Comparison of ENCODE assay signal across 25 mouse cellular contexts in the genomic region with DNA sequence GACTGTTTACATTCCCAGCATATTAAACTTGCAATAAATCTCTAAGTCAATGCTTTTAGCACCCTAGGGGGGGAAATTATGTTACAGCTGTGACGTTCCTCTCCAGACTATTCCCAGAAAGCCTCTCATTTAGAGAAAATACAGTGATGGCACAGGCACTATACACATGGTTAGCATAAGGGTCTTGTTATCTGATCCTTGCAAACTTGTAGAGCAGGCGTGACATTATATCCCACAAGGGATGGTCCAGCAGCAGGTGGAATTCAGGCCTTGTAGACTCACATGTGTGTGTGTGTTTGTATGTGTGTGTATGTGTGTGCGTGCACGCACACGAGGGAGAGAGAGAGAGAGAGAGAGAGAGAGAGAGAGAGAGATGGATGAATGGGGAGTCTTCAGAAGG. TPM values are rescaled to one million over a fixed set of nuclear protein-coding genes. Genes with fewer than 3 reads are reported as not detected.
A peak's percentile ranks its signal among the peaks of the same experiment; 100 is the strongest.
DNase-seq lines count a peak whose midpoint lies in the region; ATAC-seq and TF ChIP-seq lines count a peak whose summit lies in the region.
"Had no signal": no experiment of that assay in that cellular context is flagged by ENCODE, and none has a peak within 500 bp of the region (broad histone marks: within the 10 kb centered on the region; RNA-seq: fewer than 3 reads in every experiment).

No protein-coding gene starts in this region.

- H3K27ac ChIP-seq in kidney, postnatal 0 days, result no peak overlapping the region
- H3K27ac ChIP-seq in embryonic facial prominence, embryonic 15.5 days (replicated peaks), result no peak overlapping the region
- H3K27ac ChIP-seq in neural tube, embryonic 13.5 days (replicated peaks), result no peak overlapping the region
- no peak overlapping the region for H3K27ac ChIP-seq in midbrain, embryonic 16.5 days (ENCODE audit: low read length)
- H3K27ac ChIP-seq: embryonic facial prominence, embryonic 13.5 days; forebrain, embryonic 15.5 days; heart, adult 2 months; hindbrain, embryonic 12.5 days; hindbrain, postnatal 0 days had no signal

- H3K4me2 ChIP-seq in kidney, postnatal 0 days (ENCODE audit: low read length), result no peak overlapping the region
- no peak overlapping the region for H3K4me2 ChIP-seq in embryonic facial prominence, embryonic 15.5 days (replicated peaks)
- no peak overlapping the region for H3K4me2 ChIP-seq in neural tube, embryonic 13.5 days
- no peak overlapping the region for H3K4me2 ChIP-seq in midbrain, embryonic 16.5 days (ENCODE audit: low read length)
- H3K4me2 ChIP-seq: embryonic facial prominence, embryonic 13.5 days; forebrain, embryonic 15.5 days; heart, embryonic 11.5 days; hindbrain, embryonic 12.5 days had no signal

- no peak overlapping the region for H3K4me3 ChIP-seq in kidney, postnatal 0 days (replicated peaks; ENCODE audit: low read depth, low read length)
- no peak overlapping the region for H3K4me3 ChIP-seq in embryonic facial prominence, embryonic 15.5 days (replicated peaks)
- H3K4me3 ChIP-seq in neural tube, embryonic 13.5 days, result no peak overlapping the region
- no peak overlapping the region for H3K4me3 ChIP-seq in midbrain, embryonic 16.5 days (ENCODE audit: low read depth, low read length)
- H3K4me3 ChIP-seq: embryonic facial prominence, embryonic 13.5 days; forebrain, embryonic 15.5 days; heart, adult 2 months; hindbrain, embryonic 12.5 days had no signal

- no peak for ATAC-seq in kidney, postnatal 0 days (replicated peaks; ENCODE audit: low FRiP score, low read depth)
- peak; percentile 57; the same call in 1 of the 2 replicates for ATAC-seq in embryonic facial prominence, embryonic 15.5 days (ENCODE audit: insufficient number of reproducible peaks, low FRiP score, low TSS enrichment, low read depth)
- peak; percentile 82 for ATAC-seq in neural tube, embryonic 13.5 days (ENCODE audit: low read depth)
- ATAC-seq in midbrain, embryonic 16.5 days, result no peak
- ATAC-seq: forebrain, embryonic 15.5 days; hindbrain, postnatal 0 days; inflammation-experienced regulatory T-cells, adult 6 months; Patski had no signal

- no peak for TF ChIP-seq CTCF in kidney, postnatal 0 days (IDR thresholded peaks at IDR 0.05; ENCODE audit: low read depth)

- DNase-seq in heart, adult 11 months, result peak; percentile 64
- no peak for DNase-seq in heart, adult 9 months (ENCODE audit: low spot score in 2 of 2)
- DNase-seq in kidney, postnatal 0 days (ENCODE audit: low spot score), result peak; percentile 80
- no peak for DNase-seq in kidney, postnatal 14 days
- no peak for DNase-seq in cerebellum, postnatal 36 days
- DNase-seq: adrenal gland, postnatal 10 days; adrenal gland, postnatal 36 days; B cell, adult 2 months; cerebellum, adult 18-20 months; cerebellum, adult 9-10 months; cerebellum, postnatal 14 days; gastrocnemius, postnatal 25 days; heart, adult 2 months had no signal

- H3K9me3 ChIP-seq in kidney, postnatal 0 days (replicated peaks; ENCODE audit: low read length), result no peaks in the 10 kb centered on the region
- no peaks in the 10 kb centered on the region for H3K9me3 ChIP-seq in embryonic facial prominence, embryonic 15.5 days (replicated peaks)
- no peaks in the 10 kb centered on the region for H3K9me3 ChIP-seq in neural tube, embryonic 13.5 days
- no peaks in the 10 kb centered on the region for H3K9me3 ChIP-seq in midbrain, embryonic 16.5 days (replicated peaks; ENCODE audit: control insufficient read depth, low read length, poor library complexity, severe bottlenecking)
- H3K9me3 ChIP-seq: embryonic facial prominence, embryonic 13.5 days; forebrain, embryonic 15.5 days; hindbrain, embryonic 12.5 days had no signal

- H3K36me3 ChIP-seq in kidney, postnatal 0 days (ENCODE audit: insufficient read depth, low read length), result no peaks in the 10 kb centered on the region
- H3K36me3 ChIP-seq in embryonic facial prominence, embryonic 15.5 days, result no peaks in the 10 kb centered on the region
- no peaks in the 10 kb centered on the region for H3K36me3 ChIP-seq in neural tube, embryonic 13.5 days
- H3K36me3 ChIP-seq in midbrain, embryonic 16.5 days (ENCODE audit: control insufficient read depth, insufficient read depth, low read length), result no peaks in the 10 kb centered on the region
- H3K36me3 ChIP-seq: embryonic facial prominence, embryonic 13.5 days; forebrain, embryonic 15.5 days; G1E; hindbrain, embryonic 12.5 days had no signal

- 65% methylated on average over 5 of the region's 5 CpGs for WGBS in kidney, postnatal 0 days
- WGBS in embryonic facial prominence, embryonic 15.5 days, result 59% methylated on average over 5 of the region's 5 CpGs
- 69% methylated on average over 5 of the region's 5 CpGs for WGBS in neural tube, embryonic 13.5 days
- WGBS in midbrain, embryonic 16.5 days, result 84% methylated on average over 5 of the region's 5 CpGs

- no peak overlapping the region for H3K9ac ChIP-seq in kidney, postnatal 0 days (ENCODE audit: low read depth, low read length)
- no peak overlapping the region for H3K9ac ChIP-seq in embryonic facial prominence, embryonic 15.5 days
- H3K9ac ChIP-seq in neural tube, embryonic 13.5 days, result no peak overlapping the region
- H3K9ac ChIP-seq in midbrain, embryonic 16.5 days (ENCODE audit: low read depth, low read length), result no peak overlapping the region
- H3K9ac ChIP-seq: embryonic facial prominence, embryonic 13.5 days; forebrain, embryonic 15.5 days; hindbrain, embryonic 12.5 days had no signal

- no peaks in the 10 kb centered on the region for H3K27me3 ChIP-seq in kidney, postnatal 0 days (ENCODE audit: insufficient read depth, low read length)
- H3K27me3 ChIP-seq in embryonic facial prominence, embryonic 15.5 days, result no peaks in the 10 kb centered on the region
- H3K27me3 ChIP-seq in neural tube, embryonic 13.5 days, result no peaks in the 10 kb centered on the region
- H3K27me3 ChIP-seq in midbrain, embryonic 16.5 days (ENCODE audit: control insufficient read depth, insufficient read depth, low read depth, low read length), result no peaks in the 10 kb centered on the region
- H3K27me3 ChIP-seq: CH12.LX; embryonic facial prominence, embryonic 13.5 days; forebrain, embryonic 15.5 days; hindbrain, embryonic 12.5 days; Patski had no signal

- no peaks in the 10 kb centered on the region for H3K4me1 ChIP-seq in kidney, postnatal 0 days (replicated peaks; ENCODE audit: insufficient read depth, low read length)
- peaks cover 11% of the 10 kb centered on the region; the same call in 1 of the 2 replicates for H3K4me1 ChIP-seq in embryonic facial prominence, embryonic 15.5 days
- peaks cover 11% of the 10 kb centered on the region for H3K4me1 ChIP-seq in neural tube, embryonic 13.5 days (replicated peaks)
- no peaks in the 10 kb centered on the region for H3K4me1 ChIP-seq in midbrain, embryonic 16.5 days (ENCODE audit: control insufficient read depth, insufficient read depth, low read length)
- H3K4me1 ChIP-seq: forebrain, embryonic 15.5 days; hindbrain, embryonic 12.5 days had no signal

RNA-seq across cellular contexts. Expression of a gene that starts 57.3 kb away (rescaled TPM):
- polyA plus RNA-seq in kidney, postnatal 0 days (2015; fragmentation: Nextera tagmentation; extraction: Ambion mirVana), result 4.4 and 4.5 TPM in 2 replicates
- polyA plus RNA-seq in embryonic facial prominence, embryonic 15.5 days (2015; fragmentation: Nextera tagmentation; extraction: Ambion mirVana), result 12.0 and 12.4 TPM in 2 replicates
- 7.1 and 7.3 TPM in 2 replicates for polyA plus RNA-seq in neural tube, embryonic 13.5 days (2015; fragmentation: Nextera tagmentation; extraction: Ambion mirVana)
- 4.8 and 5.0 TPM in 2 replicates for polyA plus RNA-seq in midbrain, embryonic 16.5 days (2015; fragmentation: Nextera tagmentation; extraction: Ambion mirVana)
- polyA plus RNA-seq: G1E had no signal

Comparison
In these comparisons a context has a peak if more than half of its experiments do, and no peak if none do; other contexts are left out.
1. DNase-seq: peak in heart, adult 11 months (single experiment) and kidney, postnatal 0 days (single experiment); none in heart, adult 9 months (0 of 2), kidney, postnatal 14 days (single experiment) and cerebellum, postnatal 36 days (0 of 2).
2. ATAC-seq: peak in embryonic facial prominence, embryonic 15.5 days (single experiment) and neural tube, embryonic 13.5 days (single experiment); none in kidney, postnatal 0 days (single experiment) and midbrain, embryonic 16.5 days (single experiment).